Mouse (Mus musculus) lung, embryonic 14.5 days (tissue): Measurements from ENCODE around the gene Fbxw7. TPM values are rescaled to one million over a fixed set of nuclear protein-coding genes. Genes with fewer than 3 reads are reported as not detected.

Experiments used
- ATAC-seq: fragments of 200-750 bp; cut with Nextera tagmentation; 2 replicates; pipeline ENCODE4 v1.8.0; 2017; ENCODE audit warnings: mild to moderate bottlenecking, moderate TSS enrichment, moderate library complexity; ENCODE audit not compliant: insufficient read depth
- DNase-seq: peaks from one replicate; pipeline ENCODE4 v3.0.0-alpha.2; 2015
- H3K27ac ChIP-seq: fragments of 300-500 bp; sonication (generic); 2 replicates; pipeline ENCODE4 v1.5.1; 2014; ENCODE audit warnings: low read depth, mild to moderate bottlenecking, moderate library complexity
- H3K27me3 ChIP-seq: fragments of 300-500 bp; sonication (generic); 2 replicates; pipeline ENCODE4 v1.6.1; 2014; ENCODE audit warnings: low read length, control low read depth; ENCODE audit not compliant: insufficient read depth
- H3K36me3 ChIP-seq: fragments of 300-500 bp; sonication (generic); 2 replicates; pipeline ENCODE4 v1.6.1; 2014; ENCODE audit warnings: control low read depth; ENCODE audit not compliant: insufficient read depth
- H3K4me1 ChIP-seq: fragments of 300-500 bp; sonication (generic); 2 replicates; pipeline ENCODE4 v1.6.1; 2014; ENCODE audit warnings: antibody characterized with exemption, control low read depth; ENCODE audit not compliant: insufficient read depth
- H3K4me2 ChIP-seq: fragments of 300-500 bp; sonication (generic); 2 replicates; pipeline ENCODE4 v1.6.1; 2014; ENCODE audit warnings: mild to moderate bottlenecking
- H3K4me3 ChIP-seq: fragments of 300-500 bp; sonication (generic); 2 replicates; pipeline ENCODE4 v1.5.1; 2014; ENCODE audit warnings: low read depth, low read length
- H3K9ac ChIP-seq: fragments of 300-500 bp; sonication (generic); 2 replicates; pipeline ENCODE4 v1.6.1; 2014
- H3K9me3 ChIP-seq: fragments of 300-500 bp; sonication (generic); 2 replicates; pipeline ENCODE4 v1.6.1; 2016; ENCODE audit warnings: low read depth, low read length, control low read depth
- CTCF ChIP-seq: IDR thresholded peaks from 2 replicates; pipeline ENCODE4 v1.5.1; 2016; ENCODE audit warnings: antibody characterized with exemption, low read depth
- WGBS: fragments of 180-500 bp; shearing (Covaris S2); extraction: QIAGEN DNeasy Blood & Tissue Kit; methylation state at CpG from one replicate; pipeline ENCODE4 v1.1.7; 2014; 5-methylcytosine and 5-hydroxymethylcytosine counted together
- polyA plus RNA-seq: library from polyadenylated mRNA; unstranded; fragments of >200 nt; fragmentation: Nextera tagmentation; extraction: Ambion mirVana; gene quantifications from 2 replicates; pipeline ENCODE4 v1.2.1, GENCODE M21; 2014

Gene Fbxw7
- polyA plus RNA-seq, 1 experiment from 2014 or later: 9.8 TPM

- Histone ChIP-seq H3K9ac (no peak overlapping the region), H3K36me3 (no peaks in the 10 kb centered on the region), H3K4me1 (no peaks in the 10 kb centered on the region), H3K4me2 (no peak overlapping the region), H3K27me3 (no peaks in the 10 kb centered on the region), H3K4me3 (no peak overlapping the region), H3K27ac (no peak overlapping the region), H3K9me3 (no peaks in the 10 kb centered on the region)
- ATAC-seq (no peak), DNase-seq (no peak)
- 80% methylated on average over 1 of the region's 1 CpGs for WGBS
- no peak for TF ChIP-seq CTCF
Observed at GRCm38 (mm10) chr3:84946381-84946780, 131.3 kb downstream of the Fbxw7 start.

GRCm38 (mm10) chr3:84949387-84949786 is 134.3 kb downstream of the Fbxw7 start:
- Histone ChIP-seq H3K36me3 (no peaks in the 10 kb centered on the region), H3K4me1 (no peaks in the 10 kb centered on the region), H3K4me2 (no peak overlapping the region), H3K4me3 (no peak overlapping the region), H3K9me3 (no peaks in the 10 kb centered on the region), H3K27me3 (no peaks in the 10 kb centered on the region), H3K27ac (no peak overlapping the region), H3K9ac (no peak overlapping the region)
- DNase-seq: no peak
- no peak for TF ChIP-seq CTCF
- WGBS: 67% methylated on average over 4 of the region's 4 CpGs
- no peak for ATAC-seq

- no peak for TF ChIP-seq CTCF
Observed at GRCm38 (mm10) chr3:84951698-84952097, 136.6 kb downstream of the Fbxw7 start.

GRCm38 (mm10) chr3:84952135-84952534 is 137.1 kb downstream of the Fbxw7 start:
- no peak for TF ChIP-seq CTCF
- DNase-seq (peak; percentile 93), ATAC-seq (peak; percentile 100)
- Histone ChIP-seq H3K4me3 (peak overlapping the region; percentile 41), H3K4me1 (no peaks in the 10 kb centered on the region), H3K36me3 (no peaks in the 10 kb centered on the region), H3K27me3 (no peaks in the 10 kb centered on the region), H3K9ac (peak overlapping the region; percentile 58), H3K4me2 (peak overlapping the region; percentile 72), H3K9me3 (no peaks in the 10 kb centered on the region), H3K27ac (peak overlapping the region; percentile 67)
- WGBS: 4% methylated on average over 13 of the region's 13 CpGs

More at GRCm38 (mm10) chr3:84951698-84952097, 136.6 kb downstream of the Fbxw7 start:
- Histone ChIP-seq H3K4me3 (peak overlapping the region; percentile 41), H3K27ac (no peak overlapping the region; the same call in 1 of the 2 replicates), H3K4me2 (peak overlapping the region; percentile 72), H3K27me3 (no peaks in the 10 kb centered on the region), H3K4me1 (no peaks in the 10 kb centered on the region), H3K36me3 (no peaks in the 10 kb centered on the region), H3K9ac (no peak overlapping the region), H3K9me3 (no peaks in the 10 kb centered on the region)
- 17% methylated on average over 2 of the region's 2 CpGs for WGBS
- no peak for DNase-seq
- ATAC-seq: peak; percentile 85

GRCm38 (mm10) chr3:84952585-84953187 is 137.6 kb downstream of the Fbxw7 start:
- peak overlapping the region; percentile 67 for H3K27ac ChIP-seq
- no peaks in the 10 kb centered on the region for H3K4me1 ChIP-seq
- H3K27me3 ChIP-seq: no peaks in the 10 kb centered on the region
- TF ChIP-seq CTCF: no peak
- peak overlapping the region; percentile 72 for H3K4me2 ChIP-seq
- no peaks in the 10 kb centered on the region for H3K36me3 ChIP-seq
- ATAC-seq (peak; percentile 26; the same call in 1 of the 2 replicates), DNase-seq (peak; percentile 16)
- no peaks in the 10 kb centered on the region for H3K9me3 ChIP-seq
- H3K4me3 ChIP-seq: peak overlapping the region; percentile 41
- WGBS: 40% methylated on average over 7 of the region's 7 CpGs
- peak overlapping the region; percentile 58 for H3K9ac ChIP-seq

- no peaks in the 10 kb centered on the region for H3K27me3 ChIP-seq
- H3K4me3 ChIP-seq: no peak overlapping the region
- ATAC-seq (no peak), DNase-seq (no peak)
- no peak for TF ChIP-seq CTCF
- no peak overlapping the region for H3K27ac ChIP-seq
- H3K36me3 ChIP-seq: peaks cover 3% of the 10 kb centered on the region; the same call in 1 of the 2 replicates
- no peaks in the 10 kb centered on the region for H3K4me1 ChIP-seq
- H3K9ac ChIP-seq: no peak overlapping the region
- H3K4me2 ChIP-seq: no peak overlapping the region
- no peaks in the 10 kb centered on the region for H3K9me3 ChIP-seq
- WGBS: 85% methylated on average over 8 of the region's 8 CpGs
Observed at GRCm38 (mm10) chr3:84955011-84955775, 140.1 kb downstream of the Fbxw7 start.

GRCm38 (mm10) chr3:84955857-84956256 is 140.8 kb downstream of the Fbxw7 start:
- no peak overlapping the region for H3K9ac ChIP-seq
- no peaks in the 10 kb centered on the region for H3K27me3 ChIP-seq
- no peak overlapping the region for H3K4me3 ChIP-seq
- no peak overlapping the region for H3K27ac ChIP-seq
- no peak for ATAC-seq
- H3K9me3 ChIP-seq: no peaks in the 10 kb centered on the region
- peaks cover 3% of the 10 kb centered on the region; the same call in 1 of the 2 replicates for H3K36me3 ChIP-seq
- WGBS: 74% methylated on average over 4 of the region's 4 CpGs
- TF ChIP-seq CTCF: no peak
- no peak overlapping the region for H3K4me2 ChIP-seq
- H3K4me1 ChIP-seq: no peaks in the 10 kb centered on the region
- no peak for DNase-seq
